Mouse (Mus musculus) kidney, adult 2 months (tissue): ENCODE measurements at regions not wholly inside any gene's neighbourhood (a gene's known extent, or its start where the extent isn't known, plus 50 kb on each side); places are given as distances from the start of the nearest gene placed in this dataset.

Experiments
- CTCF ChIP-seq: fragments of 200-500 bp; conservative IDR thresholded peaks from 2 replicates; pipeline ENCODE4 v1.5.1; 2011; ENCODE audit warnings: low read depth, mild to moderate bottlenecking, control low read depth, low read length, moderate library complexity, mixed read lengths; ENCODE audit not compliant: insufficient read depth, insufficient read length
- POLR2A ChIP-seq: fragments of 200-500 bp; IDR thresholded peaks from one replicate; pipeline ENCODE4 v1.6.1; 2011; ENCODE audit warnings: low read depth, low read length, control low read depth

DNA sequence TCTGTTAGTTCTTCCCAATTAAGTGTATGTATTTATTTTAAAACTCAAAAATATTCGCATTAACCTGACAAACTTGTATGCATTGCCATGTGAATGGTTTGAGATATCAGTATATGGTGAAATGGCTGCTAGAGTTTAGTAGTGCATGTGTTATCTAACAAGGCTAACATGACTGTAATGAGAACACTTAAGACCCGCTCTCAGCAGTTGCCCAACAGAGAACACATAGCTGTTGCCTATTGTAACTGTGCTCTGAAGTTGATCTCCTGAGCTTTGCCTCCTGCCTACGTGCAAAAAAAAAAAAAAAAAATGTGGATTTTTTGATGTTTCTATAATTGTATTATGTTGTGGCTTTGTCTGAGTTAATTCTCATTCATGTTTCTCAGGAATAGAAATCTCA, 897.2 kb downstream of the Efnb2 start:
- no peak for TF ChIP-seq CTCF
- no peak for TF ChIP-seq POLR2A
